Mouse (Mus musculus): ENCODE results near the gene Scd3.

DNA sequence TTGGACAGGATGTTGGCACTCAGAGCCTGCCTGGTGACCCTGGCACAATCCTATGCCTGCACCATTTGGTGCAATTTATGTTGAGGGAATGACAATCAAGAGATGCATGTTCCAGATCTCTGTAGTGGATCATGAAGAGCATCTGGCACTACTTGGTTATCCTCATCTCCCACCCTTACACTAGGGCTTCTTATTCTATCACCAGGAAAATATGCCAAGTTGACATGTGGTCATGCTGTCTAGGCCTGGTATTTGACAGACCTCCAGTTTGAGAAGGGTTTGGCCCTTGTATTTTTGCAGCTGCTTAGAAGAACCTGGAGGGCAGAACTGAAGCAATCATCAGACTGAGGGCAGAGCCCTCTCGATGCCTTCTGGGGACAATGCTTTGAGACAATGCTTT is 72.3 kb downstream of the Scd3 start:
- TF ChIP-seq CTCF (IDR thresholded peaks at IDR 0.05; ENCODE audit: extremely low read depth, insufficient read length, insufficient replicate concordance, low read depth, low read length), result no peak
- TF ChIP-seq POLR2A (IDR thresholded peaks at IDR 0.05; ENCODE audit: low read depth, low read length), result no peak
